Mouse (Mus musculus): ENCODE measurements around the gene Olfr119. TPM values are rescaled to one million over a fixed set of nuclear protein-coding genes. Genes with fewer than 3 reads are reported as not detected.
"Not testable (repeated sequence)": the region's sequence is repeated elsewhere in the genome, so short reads cannot be mapped to it uniquely, and the experiment has no call there.

Olfr119 gene
- not detected in 2 replicates for polyA plus RNA-seq (2015; fragmentation: Nextera tagmentation; extraction: Ambion mirVana)

DNA sequence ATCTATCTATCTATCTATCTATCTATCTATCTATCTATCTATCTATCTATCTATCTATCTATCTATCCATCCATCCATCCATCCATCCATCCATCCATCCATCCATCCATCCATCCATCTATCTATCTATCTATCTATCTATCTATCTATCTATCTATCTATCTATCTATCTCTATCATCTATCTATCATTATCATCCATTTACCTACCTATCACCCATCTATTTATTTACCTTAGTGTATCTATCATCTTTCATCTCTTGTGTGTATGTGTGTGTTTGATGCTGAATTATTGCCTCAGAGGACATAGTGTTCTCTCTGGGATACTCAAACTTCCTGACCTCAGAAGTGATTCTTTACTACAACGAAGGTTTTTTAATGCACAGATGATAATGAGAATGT lies at the start of gene Olfr119:
Gene Olfr119, plus strand, starts transcription at position 301 of the 400 bp plus-strand sequence.
- DNase-seq (ENCODE audit: low spot score) = not testable (repeated sequence)

DNA sequence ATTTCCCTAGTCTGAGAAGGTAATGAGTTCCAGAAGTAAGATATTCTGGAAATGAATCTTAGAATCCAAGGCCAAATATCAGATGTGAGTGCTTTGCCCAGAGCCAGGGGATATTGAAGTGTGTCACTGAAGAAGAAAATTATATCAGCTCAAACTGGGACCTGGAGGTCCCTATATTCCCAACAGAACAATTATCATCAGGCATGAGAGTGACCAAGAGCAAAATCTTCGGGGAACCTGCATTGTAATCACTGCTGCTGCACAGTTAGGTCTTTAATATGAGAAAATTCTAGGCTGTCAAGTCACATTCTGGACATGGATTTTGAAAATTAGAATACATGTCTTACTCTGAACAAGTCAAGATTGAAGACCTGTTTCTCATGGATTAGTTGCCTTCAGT lies 32.7 kb upstream of the Olfr119 start, which contains the start of gene Olfr117:
Gene Olfr117, minus strand, starts transcription at position 101 of the 400 bp plus-strand sequence.
- DNase-seq (ENCODE audit: low spot score) = no peak

DNA sequence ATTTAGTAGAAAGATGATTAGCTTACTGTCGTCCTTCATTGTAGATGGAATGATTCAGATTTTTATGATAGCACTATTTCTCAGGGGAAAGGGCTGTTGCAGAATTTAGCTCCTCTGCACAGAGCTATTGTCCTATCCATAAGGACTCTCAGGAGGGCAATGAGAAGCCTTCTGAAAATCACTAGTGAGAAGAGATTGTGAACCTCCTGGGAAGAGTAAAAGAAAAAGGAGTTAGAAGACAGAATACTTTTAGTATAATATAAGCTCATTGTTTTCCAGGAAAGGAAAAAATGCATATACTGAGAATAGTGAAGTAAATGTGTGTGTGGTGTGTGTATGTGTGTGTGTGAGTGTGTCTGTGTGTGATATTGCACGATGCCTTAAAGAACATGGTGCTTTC lies 29.7 kb upstream of the Olfr119 start, which contains the start of gene Olfr118:
Gene Olfr118, plus strand, starts transcription at position 301 of the 400 bp plus-strand sequence.
- DNase-seq (ENCODE audit: low spot score) = no peak

DNA sequence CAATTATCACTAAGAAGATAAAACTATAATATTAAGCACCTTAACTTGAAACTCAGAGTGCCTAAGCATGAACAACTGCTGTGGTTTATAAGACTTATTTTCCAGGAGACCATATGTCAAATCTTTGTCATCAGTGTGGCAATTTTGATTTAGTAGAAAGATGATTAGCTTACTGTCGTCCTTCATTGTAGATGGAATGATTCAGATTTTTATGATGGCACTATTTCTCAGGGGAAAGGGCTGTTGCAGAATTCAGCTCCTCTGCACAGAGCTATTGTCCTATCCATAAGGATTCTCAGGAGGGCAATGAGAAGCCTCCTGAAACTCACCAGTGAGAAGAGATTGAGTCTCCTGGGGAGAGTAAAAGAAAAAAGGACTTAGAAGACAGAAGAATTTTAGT lies 25.1 kb downstream of the Olfr119 start, which contains the start of gene Olfr120:
Gene Olfr120, plus strand, starts transcription at position 301 of the 400 bp plus-strand sequence.
- no peak for DNase-seq (ENCODE audit: low spot score)

DNA sequence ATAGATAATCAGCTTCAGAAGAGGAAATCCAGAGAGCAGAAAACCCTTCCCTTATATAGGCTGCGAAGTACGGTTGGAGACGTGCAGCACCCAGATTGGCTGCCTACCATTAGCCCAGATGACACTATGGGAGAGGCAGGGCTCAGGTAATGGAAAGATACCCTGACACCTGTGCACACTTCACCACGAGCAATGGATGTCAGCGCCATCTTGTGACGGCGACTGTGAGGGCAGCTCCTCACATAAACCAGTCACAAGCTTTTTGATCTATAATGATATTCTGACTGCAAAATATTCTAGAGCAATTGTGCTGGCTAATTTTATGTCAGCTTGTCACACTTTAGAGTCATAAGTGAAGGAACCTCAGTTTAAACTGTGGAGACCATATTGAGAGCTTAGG lies 41.7 kb downstream of the Olfr119 start:
- DNase-seq (ENCODE audit: low spot score) = no peak

Other genes starting within 250 kb of the Olfr119 start
- 0.03 TPM in 1 of 2 replicates, not detected in the other for gene Olfr109, start 237.6 kb upstream of the Olfr119 start, polyA plus RNA-seq (2015; fragmentation: Nextera tagmentation; extraction: Ambion mirVana)
- gene H2-M2, start 213.0 kb upstream of the Olfr119 start, polyA plus RNA-seq (2015; fragmentation: Nextera tagmentation; extraction: Ambion mirVana) = 8.1 and 9.9 TPM in 2 replicates
- gene Olfr110, start 204.1 kb upstream of the Olfr119 start, polyA plus RNA-seq (2015; fragmentation: Nextera tagmentation; extraction: Ambion mirVana) = 0.29 and 0.30 TPM in 2 replicates
- 0.08 and 0.18 TPM in 2 replicates for gene Olfr111, start 188.5 kb upstream of the Olfr119 start, polyA plus RNA-seq (2015; fragmentation: Nextera tagmentation; extraction: Ambion mirVana)
- not detected in 2 replicates for gene Olfr112, start 127.1 kb upstream of the Olfr119 start, polyA plus RNA-seq (2015; fragmentation: Nextera tagmentation; extraction: Ambion mirVana)
- gene Olfr113, start 118.9 kb upstream of the Olfr119 start, polyA plus RNA-seq (2015; fragmentation: Nextera tagmentation; extraction: Ambion mirVana) = not detected in 2 replicates
- gene Olfr114, start 103.8 kb upstream of the Olfr119 start, polyA plus RNA-seq (2015; fragmentation: Nextera tagmentation; extraction: Ambion mirVana) = not detected in 2 replicates
- not detected in 2 replicates for gene Olfr115, start 69.5 kb upstream of the Olfr119 start, polyA plus RNA-seq (2015; fragmentation: Nextera tagmentation; extraction: Ambion mirVana)
- gene Olfr116, start 69.4 kb upstream of the Olfr119 start, polyA plus RNA-seq (2015; fragmentation: Nextera tagmentation; extraction: Ambion mirVana) = not detected in 2 replicates
- not detected in 2 replicates for gene Olfr117, start 32.8 kb upstream of the Olfr119 start, polyA plus RNA-seq (2015; fragmentation: Nextera tagmentation; extraction: Ambion mirVana)
- gene Olfr118, start 29.6 kb upstream of the Olfr119 start, polyA plus RNA-seq (2015; fragmentation: Nextera tagmentation; extraction: Ambion mirVana) = not detected in 2 replicates
- gene Olfr120, start 25.2 kb downstream of the Olfr119 start, polyA plus RNA-seq (2015; fragmentation: Nextera tagmentation; extraction: Ambion mirVana) = not detected in 2 replicates
- gene Olfr121, start 52.3 kb downstream of the Olfr119 start, polyA plus RNA-seq (2015; fragmentation: Nextera tagmentation; extraction: Ambion mirVana) = not detected in 2 replicates
- gene Olfr122, start 72.0 kb downstream of the Olfr119 start, polyA plus RNA-seq (2015; fragmentation: Nextera tagmentation; extraction: Ambion mirVana) = not detected in 2 replicates
- not detected in 2 replicates for gene Olfr123, start 97.0 kb downstream of the Olfr119 start, polyA plus RNA-seq (2015; fragmentation: Nextera tagmentation; extraction: Ambion mirVana)
- not detected in 2 replicates for gene Olfr124, start 103.3 kb downstream of the Olfr119 start, polyA plus RNA-seq (2015; fragmentation: Nextera tagmentation; extraction: Ambion mirVana)
- not detected in 2 replicates for gene Olfr125, start 136.4 kb downstream of the Olfr119 start, polyA plus RNA-seq (2015; fragmentation: Nextera tagmentation; extraction: Ambion mirVana)
- not detected in 2 replicates for gene Olfr126, start 150.9 kb downstream of the Olfr119 start, polyA plus RNA-seq (2015; fragmentation: Nextera tagmentation; extraction: Ambion mirVana)
- gene Olfr127, start 203.9 kb downstream of the Olfr119 start, polyA plus RNA-seq (2015; fragmentation: Nextera tagmentation; extraction: Ambion mirVana) = not detected in 2 replicates
- not detected in 2 replicates for gene Olfr128, start 224.0 kb downstream of the Olfr119 start, polyA plus RNA-seq (2015; fragmentation: Nextera tagmentation; extraction: Ambion mirVana)